Mouse (Mus musculus) megakaryocyte progenitor cell, adult 5-6 weeks (primary cell): Measurements from ENCODE around the gene 4930469K13Rik. TPM values are rescaled to one million over a fixed set of nuclear protein-coding genes. Genes with fewer than 3 reads are reported as not detected.

Experiments
- ATAC-seq: replicated peaks from 2 replicates; pipeline ENCODE4 v1.8.0; 2016; ENCODE audit warnings: mild to moderate bottlenecking, moderate TSS enrichment, inconsistent platforms; ENCODE audit not compliant: poor library complexity
- total RNA-seq, 2 experiments: library from RNA; stranded (forward) in 1 of 2; stranded (reverse) in 1 of 2; fragments of 157-497, 149-512 nt in 1 of 2; fragments of 200-1000 nt in 1 of 2; gene quantifications; 2 replicates each; pipeline versions ENCODE4 v1.2.3 to v1.2.4; 2015 to 2017

Gene 4930469K13Rik
- total RNA-seq, 2 experiments from 2014 or later: not detected

- no peak for ATAC-seq
These were observed 100.1 kb downstream of the 4930469K13Rik start for GRCm38 (mm10) chr11:33998244-33998643.

- ATAC-seq: no peak
These were observed 104.9 kb downstream of the 4930469K13Rik start for GRCm38 (mm10) chr11:33993496-33993895.

- no peak for ATAC-seq
These were observed 105.4 kb downstream of the 4930469K13Rik start, which contains the start of gene Kcnip1 for GRCm38 (mm10) chr11:33992938-33993337. Gene Kcnip1, minus strand, starts transcription at chr11:33993152.

GRCm38 (mm10) chr11:33990002-33990401, 108.4 kb downstream of the 4930469K13Rik start:
- ATAC-seq: no peak

- peak; percentile 63 for ATAC-seq
These were observed 111.8 kb downstream of the 4930469K13Rik start for GRCm38 (mm10) chr11:33986525-33986924.

- ATAC-seq: no peak
These were observed 118.2 kb downstream of the 4930469K13Rik start for GRCm38 (mm10) chr11:33980146-33980545.

- ATAC-seq: no peak
These were observed 123.2 kb downstream of the 4930469K13Rik start for GRCm38 (mm10) chr11:33975121-33975520.

- ATAC-seq: no peak
These were observed 123.9 kb downstream of the 4930469K13Rik start for GRCm38 (mm10) chr11:33974341-33975040.

GRCm38 (mm10) chr11:33972114-33972513, 126.2 kb downstream of the 4930469K13Rik start:
- ATAC-seq: no peak

GRCm38 (mm10) chr11:33969199-33969598, 129.2 kb downstream of the 4930469K13Rik start:
- no peak for ATAC-seq

- ATAC-seq: peak; percentile 79
These were observed 130.6 kb downstream of the 4930469K13Rik start for GRCm38 (mm10) chr11:33967708-33968107.

GRCm38 (mm10) chr11:33965380-33965779, 133.0 kb downstream of the 4930469K13Rik start:
- peak; percentile 82 for ATAC-seq

GRCm38 (mm10) chr11:33962688-33963407, 135.5 kb downstream of the 4930469K13Rik start, which contains the start of gene Kcnmb1:
Gene Kcnmb1, plus strand, starts transcription at chr11:33963013.
- ATAC-seq: no peak

GRCm38 (mm10) chr11:33962178-33962577, 136.2 kb downstream of the 4930469K13Rik start:
- ATAC-seq: no peak

- peak; percentile 52; the same call in 1 of the 2 replicates for ATAC-seq
These were observed 139.6 kb downstream of the 4930469K13Rik start for GRCm38 (mm10) chr11:33958713-33959112.

- no peak for ATAC-seq
These were observed 140.8 kb downstream of the 4930469K13Rik start for GRCm38 (mm10) chr11:33957595-33957994.

- ATAC-seq: no peak
These were observed 141.7 kb downstream of the 4930469K13Rik start for GRCm38 (mm10) chr11:33956623-33957022.

- no peak for ATAC-seq
These were observed 142.4 kb downstream of the 4930469K13Rik start for GRCm38 (mm10) chr11:33955982-33956381.

- ATAC-seq: no peak
These were observed 146.4 kb downstream of the 4930469K13Rik start for GRCm38 (mm10) chr11:33951684-33952625.

GRCm38 (mm10) chr11:33951155-33951554, 147.2 kb downstream of the 4930469K13Rik start:
- no peak for ATAC-seq

- no peak for ATAC-seq
These were observed 151.9 kb downstream of the 4930469K13Rik start for GRCm38 (mm10) chr11:33946501-33946900.
